Mouse (Mus musculus): Measurements from ENCODE around the gene Asgr2. TPM values are rescaled to one million over a fixed set of nuclear protein-coding genes. Genes with fewer than 3 reads are reported as not detected.

Asgr2 gene
- total RNA-seq (2012; rRNA removed) = 0.17 TPM in 1 of 2 replicates, not detected in the other
- not detected in 2 replicates for total RNA-seq (2014; rRNA removed)
- 0.19 and 0.39 TPM in 2 replicates for polyA plus RNA-seq (2012; ENCODE audit: insufficient read length, low read depth)

DNA sequence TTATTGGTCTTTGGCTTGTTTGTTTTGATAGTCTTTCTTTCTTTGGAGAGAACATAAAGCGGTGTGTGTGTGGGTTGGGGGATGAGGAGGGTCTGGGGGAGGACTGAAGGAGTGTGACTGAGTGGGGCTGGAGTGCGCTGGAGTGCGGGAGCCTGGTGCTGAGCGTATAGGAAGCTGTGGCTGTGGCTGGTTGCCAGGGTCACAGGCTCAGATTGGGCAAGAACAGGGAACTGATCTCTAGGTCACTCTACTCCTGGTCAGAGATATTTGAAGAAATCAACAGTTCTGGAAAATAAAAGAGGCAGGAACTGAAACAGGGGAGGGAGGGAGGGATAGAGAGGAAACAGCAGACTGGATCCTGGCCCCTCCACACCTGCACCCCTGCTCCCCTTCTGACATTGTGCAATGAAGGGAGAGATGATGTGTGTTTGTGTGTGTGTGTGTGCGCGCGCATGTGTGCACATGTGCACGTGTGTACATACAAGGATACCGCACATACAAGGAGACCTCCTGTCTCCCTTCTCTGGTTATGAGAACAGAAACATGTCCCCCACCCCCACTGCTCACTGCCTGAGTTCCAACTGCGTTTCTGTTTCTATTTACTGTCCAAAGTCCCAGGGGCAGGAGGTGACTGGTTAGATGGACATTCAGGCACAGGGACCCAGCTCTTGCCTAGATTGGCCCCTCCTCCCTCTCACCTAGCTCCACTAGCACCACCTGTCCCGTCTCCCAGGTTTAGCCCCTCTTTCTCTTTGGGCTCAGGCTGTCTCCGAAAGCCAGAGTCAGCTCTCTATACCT, at the start of gene Asgr2:
Asgr2 (plus strand) TSS at position 659 of the 798 bp plus-strand sequence.
- Histone ChIP-seq H3K4me2 (ENCODE audit: insufficient read depth, low read depth, poor library complexity, severe bottlenecking) (no peak within 1 kb of the TSS), H3K9ac (ENCODE audit: insufficient read depth, low read depth) (no peak within 1 kb of the TSS), H3K4me1 (ENCODE audit: control insufficient read depth in 1 of 2, insufficient read depth in 2 of 2) (peaks cover 0 to 4% of the 10 kb centered on the region in 2 experiments; a peak in 1 of 4 replicates), H3K9me3 (replicated peaks; ENCODE audit: low read length) (peaks cover 8% of the 10 kb centered on the region), H3K27ac (ENCODE audit: insufficient read depth, low read depth) (no peak within 1 kb of the TSS), H3K36me3 (replicated peaks in 1 of 2; ENCODE audit: control insufficient read depth in 1 of 2, insufficient read depth in 1 of 2, low read length in 1 of 2) (no peaks in the 10 kb centered on the region), H3K4me3 (replicated peaks in 1 of 3; ENCODE audit: low read depth in 2 of 3, low read length in 2 of 3, poor library complexity in 1 of 3) (no peak within 1 kb of the TSS), H3K27me3 (replicated peaks) (peaks cover 11% of the 10 kb centered on the region), H3K79me2 (replicated peaks; ENCODE audit: control insufficient read depth, extremely low read depth, insufficient read depth, poor library complexity, severe bottlenecking) (no peaks in the 10 kb centered on the region)
- no peak for DNase-seq (ENCODE audit: extremely low read depth)
- in situ Hi-C loops (cut with MboI; ENCODE audit: low pct_ligation_motif_present, low pct_unique_long_range_greater_than_20kb, low sequenced_read_pairs) (loop anchor here (5.0 kb wide), 1 partner anchor 35 kb away; no protein-coding TSS in a partner anchor), dilution Hi-C loops (cut with MboI; ENCODE audit: extremely low pct_ligation_motif_present, extremely low pct_unique_long_range_greater_than_20kb, low sequenced_read_pairs) (no loop called here)
- TF ChIP-seq CTCF (conservative IDR thresholded peaks at IDR 0.05 in 1 of 2, IDR thresholded peaks at IDR 0.05 in 1 of 2; ENCODE audit: low read depth in 2 of 2, low read length in 2 of 2) (no peak), SMC3 (IDR thresholded peaks at IDR 0.05; ENCODE audit: low read depth, low read length) (no peak), ZNF384 (IDR thresholded peaks at IDR 0.05; ENCODE audit: low read depth, low read length) (no peak), UBTF (IDR thresholded peaks at IDR 0.05; ENCODE audit: low read depth, low read length) (no peak), POLR2AphosphoS2 (IDR thresholded peaks at IDR 0.05; ENCODE audit: low read depth, low read length) (no peak), KAT2A (IDR thresholded peaks at IDR 0.05; ENCODE audit: insufficient replicate concordance, low read length) (no peak), ETS1 (conservative IDR thresholded peaks at IDR 0.05; ENCODE audit: low read depth, low read length) (no peak), NRF1 (IDR thresholded peaks at IDR 0.05; ENCODE audit: low read depth, low read length) (no peak), GABPA (IDR thresholded peaks at IDR 0.05; ENCODE audit: insufficient replicate concordance, low read depth, low read length) (no peak), EP300 (IDR thresholded peaks at IDR 0.05; ENCODE audit: low read length) (no peak), CHD1 (IDR thresholded peaks at IDR 0.05; ENCODE audit: low read depth, low read length) (no peak), POLR2A (IDR thresholded peaks at IDR 0.05; ENCODE audit: low read depth, low read length) (no peak), IRF4 (IDR thresholded peaks at IDR 0.05; ENCODE audit: low read depth, low read length) (no peak), JUN (IDR thresholded peaks at IDR 0.05; ENCODE audit: insufficient read depth, low read depth, low read length) (no peak), MAZ (IDR thresholded peaks at IDR 0.05; ENCODE audit: low read depth, low read length) (no peak), HCFC1 (IDR thresholded peaks at IDR 0.05; ENCODE audit: low read depth, low read length) (no peak)

DNA sequence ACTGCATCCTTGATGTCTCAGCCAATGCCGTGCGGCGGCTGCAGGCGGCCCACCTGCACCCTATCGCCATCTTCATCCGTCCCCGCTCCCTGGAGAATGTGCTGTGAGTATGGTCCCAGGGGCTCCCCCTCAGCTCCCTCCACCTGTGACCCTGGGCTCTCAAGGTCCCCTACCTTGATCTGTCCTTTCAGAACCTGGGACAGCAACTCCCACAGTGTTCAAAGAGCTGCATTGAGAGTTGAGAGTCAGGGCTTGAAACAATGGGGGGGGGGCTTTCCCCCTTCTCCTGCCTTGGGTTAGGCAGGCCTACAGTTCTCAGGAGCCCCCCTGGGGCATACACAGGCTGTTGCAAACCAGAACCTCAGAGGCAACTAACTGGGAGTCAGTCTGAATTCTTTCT, 48.8 kb upstream of the Asgr2 start:
- dilution Hi-C loops (cut with MboI; ENCODE audit: extremely low pct_ligation_motif_present, extremely low pct_unique_long_range_greater_than_20kb, low sequenced_read_pairs) = no loop called here
- no peaks in the 10 kb centered on the region for H3K79me2 ChIP-seq (replicated peaks; ENCODE audit: control insufficient read depth, extremely low read depth, insufficient read depth, poor library complexity, severe bottlenecking)
- no peak overlapping the region for H3K9ac ChIP-seq (ENCODE audit: insufficient read depth, low read depth)
- TF ChIP-seq PAX5 (IDR thresholded peaks at IDR 0.05; ENCODE audit: low read length) (no peak), POLR2A (IDR thresholded peaks at IDR 0.05; ENCODE audit: low read depth, low read length) (no peak), NELFE (IDR thresholded peaks at IDR 0.05; ENCODE audit: low read depth, low read length) (no peak), MAX (IDR thresholded peaks at IDR 0.05; ENCODE audit: low read length) (no peak), ZMIZ1 (IDR thresholded peaks at IDR 0.05; ENCODE audit: low read depth, low read length) (no peak), ZC3H11A (IDR thresholded peaks at IDR 0.05; ENCODE audit: low read depth, low read length) (no peak), KAT2A (IDR thresholded peaks at IDR 0.05; ENCODE audit: insufficient replicate concordance, low read length) (no peak), RCOR1 (conservative IDR thresholded peaks at IDR 0.05; ENCODE audit: low read depth, low read length) (no peak)
- no peak overlapping the region for H3K4me3 ChIP-seq (replicated peaks in 1 of 3; ENCODE audit: low read depth in 2 of 3, low read length in 2 of 3, poor library complexity in 1 of 3)
- H3K4me2 ChIP-seq (ENCODE audit: insufficient read depth, low read depth, poor library complexity, severe bottlenecking) = no peak overlapping the region
- H3K4me1 ChIP-seq (ENCODE audit: control insufficient read depth in 1 of 2, insufficient read depth in 2 of 2) = 0 out of 4 replicates have a peak, but pooled peaks cover 0 to under 1% of the 10 kb centered on the region in 2 experiments
- H3K9me3 ChIP-seq (replicated peaks; ENCODE audit: low read length) = no peaks in the 10 kb centered on the region
- no peak for DNase-seq (ENCODE audit: extremely low read depth)
- in situ Hi-C loops (cut with MboI; ENCODE audit: low pct_ligation_motif_present, low pct_unique_long_range_greater_than_20kb, low sequenced_read_pairs) = no loop called here
- peaks cover 0 to 52% of the 10 kb centered on the region in 2 experiments for H3K36me3 ChIP-seq (replicated peaks in 1 of 2; ENCODE audit: control insufficient read depth in 1 of 2, insufficient read depth in 1 of 2, low read length in 1 of 2)
- H3K27ac ChIP-seq (ENCODE audit: insufficient read depth, low read depth) = no peak overlapping the region
- no peaks in the 10 kb centered on the region for H3K27me3 ChIP-seq (replicated peaks)

All from CH12.LX (cell line).